Mouse (Mus musculus): ENCODE results near the gene Prune1.

- TF ChIP-seq SIN3A (IDR thresholded peaks at IDR 0.05; ENCODE audit: low read length) (no peak), POLR2A (IDR thresholded peaks at IDR 0.05; ENCODE audit: low read depth, low read length) (no peak), CHD2 (IDR thresholded peaks at IDR 0.05; ENCODE audit: low read length) (no peak)
Observed at GRCm38 (mm10) chr3:95315844-95316550, 34.1 kb upstream of the Prune1 start.
